Mouse (Mus musculus) small intestine, adult 2 months (tissue): Measurements from ENCODE around the gene Wdr66. TPM values are rescaled to one million over a fixed set of nuclear protein-coding genes. Genes with fewer than 3 reads are reported as not detected.

Experiments used
- H3K27ac ChIP-seq: fragments of 200-500 bp; 2 replicates; pipeline ENCODE4 v1.5.1; 2012; ENCODE audit warnings: low read depth, low read length, control low read depth, inconsistent platforms; ENCODE audit not compliant: insufficient read depth
- H3K27me3 ChIP-seq: fragments of 200-500 bp; 2 replicates; pipeline ENCODE4 v1.6.1; 2012; ENCODE audit warnings: mild to moderate bottlenecking, moderate library complexity, low read length, inconsistent platforms; ENCODE audit not compliant: control insufficient read depth, insufficient read depth
- H3K36me3 ChIP-seq: fragments of 200-500 bp; 2 replicates; pipeline ENCODE4 v1.6.1; 2012; ENCODE audit warnings: mild to moderate bottlenecking, low read length, control low read depth, inconsistent platforms; ENCODE audit not compliant: control insufficient read depth, insufficient read depth
- H3K4me1 ChIP-seq: fragments of 200-500 bp; 2 replicates; pipeline ENCODE4 v1.6.1; 2012; ENCODE audit warnings: low read length, inconsistent platforms, mixed read lengths; ENCODE audit not compliant: control insufficient read depth, insufficient read depth, insufficient read length
- H3K4me3 ChIP-seq: fragments of 200-500 bp; 2 replicates; pipeline ENCODE4 v1.5.1; 2012; ENCODE audit warnings: low read depth, mild to moderate bottlenecking, control low read depth, inconsistent platforms, low read length, moderate library complexity
- CTCF ChIP-seq: fragments of 200-500 bp; IDR thresholded peaks from 2 replicates; pipeline ENCODE4 v1.5.1; 2012; ENCODE audit warnings: low read depth, mild to moderate bottlenecking, control low read depth, inconsistent platforms, low read length, moderate library complexity, mixed read lengths; ENCODE audit not compliant: insufficient replicate concordance, insufficient read length; ENCODE audit errors: extremely low read depth
- POLR2A ChIP-seq: fragments of 200-500 bp; IDR thresholded peaks from 2 replicates; pipeline ENCODE4 v1.6.1; 2012; ENCODE audit warnings: low read depth, mild to moderate bottlenecking, control low read depth, inconsistent platforms, low read length, moderate library complexity
- WGBS: fragments of 180-500 bp; shearing (Covaris S2); methylation state at CpG from one replicate; pipeline ENCODE4 v1.1.7; 2018; 5-methylcytosine and 5-hydroxymethylcytosine counted together
- polyA plus RNA-seq: library from polyadenylated mRNA; depleted of rRNA; stranded (reverse); fragments of >200 nt; gene quantifications from 2 replicates; pipeline ENCODE4 v1.2.3, GENCODE M21; 2012; rRNA removed

Wdr66 gene
- polyA plus RNA-seq, 1 experiment = 0.27 TPM

GRCm38 (mm10) chr5:123375793-123376452 is 124.0 kb downstream of the Wdr66 start:
- H3K27ac ChIP-seq = no peak overlapping the region
- H3K27me3 ChIP-seq = no peaks in the 10 kb centered on the region
- WGBS = 61% methylated on average over 6 of the region's 6 CpGs
- no peak for TF ChIP-seq CTCF
- TF ChIP-seq POLR2A = no peak
- H3K36me3 ChIP-seq = peaks cover 6% of the 10 kb centered on the region
- H3K4me1 ChIP-seq = peaks cover 5% of the 10 kb centered on the region; the same call in 1 of the 2 replicates
- H3K4me3 ChIP-seq = no peak overlapping the region

- Histone ChIP-seq H3K4me1 (peaks cover 5% of the 10 kb centered on the region; the same call in 1 of the 2 replicates), H3K27me3 (no peaks in the 10 kb centered on the region), H3K27ac (no peak overlapping the region), H3K36me3 (peaks cover 2% of the 10 kb centered on the region), H3K4me3 (no peak overlapping the region)
- 7% methylated on average over 10 of the region's 10 CpGs for WGBS
- TF ChIP-seq CTCF (no peak), POLR2A (no peak)
These were observed 124.7 kb downstream of the Wdr66 start for GRCm38 (mm10) chr5:123376569-123376968.

Other genes starting within 250 kb of the Wdr66 start
- 70.0 and 133 TPM in 2 replicates for gene Orai1, start 237.0 kb upstream of the Wdr66 start, polyA plus RNA-seq
- not detected in 2 replicates for gene Morn3, start 205.1 kb upstream of the Wdr66 start, polyA plus RNA-seq
- 1.6 and 3.3 TPM in 2 replicates for gene Tmem120b, start 183.7 kb upstream of the Wdr66 start, polyA plus RNA-seq
- 28.0 and 91.6 TPM in 2 replicates for gene Rhof, start 119.4 kb upstream of the Wdr66 start, polyA plus RNA-seq
- 10.7 and 18.5 TPM in 2 replicates for gene Setd1b, start 109.9 kb upstream of the Wdr66 start, polyA plus RNA-seq
- 12.5 and 21.9 TPM in 2 replicates for gene Psmd9, start 82.7 kb upstream of the Wdr66 start, polyA plus RNA-seq
- gene Hpd, start 69.4 kb upstream of the Wdr66 start, polyA plus RNA-seq = 5.5 and 19.6 TPM in 2 replicates
- gene Bcl7a, start 91.7 kb downstream of the Wdr66 start, polyA plus RNA-seq = 2.1 and 2.8 TPM in 2 replicates
- gene Mlxip, start 142.7 kb downstream of the Wdr66 start, polyA plus RNA-seq = 25.3 and 39.7 TPM in 2 replicates
- gene Lrrc43, start 237.2 kb downstream of the Wdr66 start, polyA plus RNA-seq = not detected in 2 replicates
- not detected in 2 replicates for gene Il31, start 237.4 kb downstream of the Wdr66 start, polyA plus RNA-seq